9 mouse cellular contexts compared by ENCODE assay signal in genomic region chr15:79042721-79043491, GRCm38 (mm10). TPM values are rescaled to one million over a fixed set of nuclear protein-coding genes. Genes with fewer than 3 reads are reported as not detected.
DNase-seq lines count a peak whose midpoint lies in the region; ATAC-seq and TF ChIP-seq lines count a peak whose summit lies in the region.
"Had no signal": no experiment of that assay in that cellular context is flagged by ENCODE, and none has a peak within 500 bp of the region (broad histone marks: within the 10 kb centered on the region; RNA-seq: fewer than 3 reads in every experiment).

No protein-coding gene starts in this region.

- no peaks in the 10 kb centered on the region for H3K9me3 ChIP-seq in lung, embryonic 16.5 days (ENCODE audit: control insufficient read depth, low read length)
- H3K9me3 ChIP-seq in hindbrain, embryonic 10.5 days: no peaks in the 10 kb centered on the region
- no peaks in the 10 kb centered on the region for H3K9me3 ChIP-seq in liver, embryonic 11.5 days (ENCODE audit: control insufficient read depth, low read length)

- under 1% methylated on average over 103 of the region's 105 CpGs for WGBS in cerebellum, adult 2 months
- under 1% methylated on average over 81 of the region's 105 CpGs for WGBS in lung, embryonic 16.5 days
- WGBS in hindbrain, embryonic 10.5 days: under 1% methylated on average over 104 of the region's 105 CpGs
- WGBS in liver, embryonic 11.5 days: under 1% methylated on average over 100 of the region's 105 CpGs

- no peak for TF ChIP-seq CTCF in cerebellum, adult 2 months (IDR thresholded peaks at IDR 0.05; ENCODE audit: borderline replicate concordance, insufficient read depth, low read depth, low read length)

- no peak overlapping the region for H3K27ac ChIP-seq in cerebellum, adult 2 months (ENCODE audit: insufficient read depth, low read length)
- no peak overlapping the region for H3K27ac ChIP-seq in lung, embryonic 16.5 days (ENCODE audit: low read length)
- H3K27ac ChIP-seq in hindbrain, embryonic 10.5 days: peak overlapping the region; percentile 82
- no peak overlapping the region for H3K27ac ChIP-seq in liver, embryonic 11.5 days (ENCODE audit: low read depth, low read length)

- TF ChIP-seq POLR2A in cerebellum, adult 2 months (IDR thresholded peaks at IDR 0.05; ENCODE audit: borderline replicate concordance, insufficient read depth, low read length): peak; percentile 30; the same call in 1 of the 2 replicates

- peak; percentile 58 to 60 for DNase-seq in cerebellum, adult 2 months
- no peak for DNase-seq in cerebellum, adult 11 months
- no peak for DNase-seq in lung, postnatal 25 days (ENCODE audit: low spot score)
- peak; percentile 57 for DNase-seq in hindbrain, embryonic 10.5 days (ENCODE audit: low spot score)
- DNase-seq in liver, embryonic 11.5 days (ENCODE audit: low spot score): no peak
- peak; percentile 57 for DNase-seq in right cerebral cortex, postnatal 14 days
- DNase-seq in urinary bladder, postnatal 14 days (ENCODE audit: low spot score): no peak

- H3K27me3 ChIP-seq in cerebellum, adult 2 months (ENCODE audit: control insufficient read depth, insufficient read depth, low read length): no peaks in the 10 kb centered on the region
- H3K27me3 ChIP-seq in lung, embryonic 16.5 days (ENCODE audit: control insufficient read depth, insufficient read depth, low read depth, low read length): peaks cover 36% of the 10 kb centered on the region
- peaks cover 77% of the 10 kb centered on the region for H3K27me3 ChIP-seq in hindbrain, embryonic 10.5 days (ENCODE audit: insufficient read depth, poor library complexity, severe bottlenecking)
- H3K27me3 ChIP-seq in liver, embryonic 11.5 days (replicated peaks; ENCODE audit: control insufficient read depth, insufficient read depth, low read length): peaks cover 43% of the 10 kb centered on the region
- H3K27me3 ChIP-seq: CH12.LX had no signal

- H3K4me3 ChIP-seq in cerebellum, adult 2 months (replicated peaks; ENCODE audit: insufficient read depth, low read depth, low read length): peak overlapping the region; percentile 48
- peak overlapping the region; percentile 59 for H3K4me3 ChIP-seq in lung, embryonic 16.5 days (ENCODE audit: low read length)
- H3K4me3 ChIP-seq in hindbrain, embryonic 10.5 days: peak overlapping the region; percentile 64
- peak overlapping the region; percentile 63 for H3K4me3 ChIP-seq in liver, embryonic 11.5 days (ENCODE audit: low read depth, low read length)

- H3K4me1 ChIP-seq in cerebellum, adult 2 months (ENCODE audit: control insufficient read depth, insufficient read depth, low read length): peaks cover 9% of the 10 kb centered on the region
- H3K4me1 ChIP-seq in lung, embryonic 16.5 days (replicated peaks; ENCODE audit: control insufficient read depth, insufficient read depth, low read length): peaks cover 17% of the 10 kb centered on the region
- H3K4me1 ChIP-seq in hindbrain, embryonic 10.5 days (replicated peaks): peaks cover 68% of the 10 kb centered on the region
- H3K4me1 ChIP-seq in liver, embryonic 11.5 days (replicated peaks; ENCODE audit: control insufficient read depth, insufficient read depth, low read length): peaks cover 41% of the 10 kb centered on the region

- H3K9ac ChIP-seq in lung, embryonic 16.5 days (ENCODE audit: low read length): peak overlapping the region; percentile 62
- peak overlapping the region; percentile 62 for H3K9ac ChIP-seq in liver, embryonic 11.5 days (ENCODE audit: low read depth, low read length)

- ATAC-seq in lung, embryonic 16.5 days (ENCODE audit: low read depth): peak; percentile 34; the same call in 1 of the 2 replicates
- no peak for ATAC-seq in liver, embryonic 11.5 days (replicated peaks; ENCODE audit: low FRiP score)

- no peaks in the 10 kb centered on the region for H3K36me3 ChIP-seq in lung, embryonic 16.5 days (ENCODE audit: control insufficient read depth, insufficient read depth, low read length)
- no peaks in the 10 kb centered on the region for H3K36me3 ChIP-seq in hindbrain, embryonic 10.5 days
- no peaks in the 10 kb centered on the region for H3K36me3 ChIP-seq in liver, embryonic 11.5 days (ENCODE audit: control insufficient read depth, insufficient read depth, low read length)

- H3K4me2 ChIP-seq in lung, embryonic 16.5 days (ENCODE audit: low read depth, low read length): peak overlapping the region; percentile 99
- H3K4me2 ChIP-seq in liver, embryonic 11.5 days: peak overlapping the region; percentile 95

RNA-seq across cellular contexts. Expression of gene Galr3, which starts 1.2 kb away (rescaled TPM):
- 0.11 and 0.26 TPM in 2 replicates for polyA plus RNA-seq in cerebellum, adult 2 months (2012; rRNA removed)
- not detected in 2 replicates for polyA plus RNA-seq in lung, embryonic 16.5 days (2015; fragmentation: Nextera tagmentation; extraction: Ambion mirVana)
- polyA plus RNA-seq in hindbrain, embryonic 10.5 days (2016; fragmentation: Nextera tagmentation; extraction: Ambion mirVana): not detected in 2 replicates
- 0.22 and 0.34 TPM in 2 replicates for polyA plus RNA-seq in liver, embryonic 11.5 days (2014; fragmentation: Nextera tagmentation; extraction: Ambion mirVana)

RNA-seq across cellular contexts. Expression of gene H1f0, which starts 14.7 kb away (rescaled TPM):
- 197 and 242 TPM in 2 replicates for polyA plus RNA-seq in cerebellum, adult 2 months (2012; rRNA removed)
- 516 and 576 TPM in 2 replicates for polyA plus RNA-seq in lung, embryonic 16.5 days (2015; fragmentation: Nextera tagmentation; extraction: Ambion mirVana)
- polyA plus RNA-seq in hindbrain, embryonic 10.5 days (2016; fragmentation: Nextera tagmentation; extraction: Ambion mirVana): 447 and 561 TPM in 2 replicates
- 124 and 138 TPM in 2 replicates for polyA plus RNA-seq in liver, embryonic 11.5 days (2014; fragmentation: Nextera tagmentation; extraction: Ambion mirVana)

RNA-seq across cellular contexts. Expression of gene Ankrd54, which starts 19.8 kb away (rescaled TPM):
- polyA plus RNA-seq in cerebellum, adult 2 months (2012; rRNA removed): 40.7 and 42.8 TPM in 2 replicates
- polyA plus RNA-seq in lung, embryonic 16.5 days (2015; fragmentation: Nextera tagmentation; extraction: Ambion mirVana): 52.6 and 56.7 TPM in 2 replicates
- 65.9 and 78.2 TPM in 2 replicates for polyA plus RNA-seq in hindbrain, embryonic 10.5 days (2016; fragmentation: Nextera tagmentation; extraction: Ambion mirVana)
- polyA plus RNA-seq in liver, embryonic 11.5 days (2014; fragmentation: Nextera tagmentation; extraction: Ambion mirVana): 57.2 and 61.5 TPM in 2 replicates

RNA-seq across cellular contexts. Expression of gene Eif3l, which starts 32.1 kb away (rescaled TPM):
- polyA plus RNA-seq in cerebellum, adult 2 months (2012; rRNA removed): 88.1 and 93.0 TPM in 2 replicates
- 196 and 209 TPM in 2 replicates for polyA plus RNA-seq in lung, embryonic 16.5 days (2015; fragmentation: Nextera tagmentation; extraction: Ambion mirVana)
- polyA plus RNA-seq in hindbrain, embryonic 10.5 days (2016; fragmentation: Nextera tagmentation; extraction: Ambion mirVana): 238 and 262 TPM in 2 replicates
- polyA plus RNA-seq in liver, embryonic 11.5 days (2014; fragmentation: Nextera tagmentation; extraction: Ambion mirVana): 257 and 291 TPM in 2 replicates

Comparison
In these comparisons a context has a peak if more than half of its experiments do, and no peak if none do; other contexts are left out.
1. DNase-seq: peak in cerebellum, adult 2 months (2 of 2), hindbrain, embryonic 10.5 days (single experiment) and right cerebral cortex, postnatal 14 days (single experiment); none in cerebellum, adult 11 months (single experiment), lung, postnatal 25 days (single experiment), liver, embryonic 11.5 days (single experiment) and urinary bladder, postnatal 14 days (single experiment).
2. Peak in every context shown above with its lines, with median percentiles within 50 percentile points of each other: H3K4me3 ChIP-seq.